Mouse (Mus musculus) lung, postnatal 0 days (tissue): Measurements from ENCODE around the gene Klc2. TPM values are rescaled to one million over a fixed set of nuclear protein-coding genes. Genes with fewer than 3 reads are reported as not detected.
"Not testable (repeated sequence)": the region's sequence is repeated elsewhere in the genome, so short reads cannot be mapped to it uniquely, and the experiment has no call there.

ENCODE experiments used
- ATAC-seq: fragments of 200-750 bp; cut with Nextera tagmentation; 2 replicates; pipeline ENCODE4 v1.8.0; 2017; ENCODE audit warnings: moderate library complexity
- DNase-seq: peaks from one replicate; pipeline ENCODE4 v3.0.0-alpha.2; 2016; ENCODE audit warnings: low spot score
- H3K27ac ChIP-seq: fragments of 300-500 bp; sonication (generic); 2 replicates; pipeline ENCODE4 v1.5.1; 2014; ENCODE audit warnings: antibody characterized with exemption, mild to moderate bottlenecking, low read length, mixed read lengths
- H3K27me3 ChIP-seq: fragments of 300-500 bp; sonication (generic); replicated peaks from 2 replicates; pipeline ENCODE4 v1.6.1; 2014; ENCODE audit warnings: low read length, mixed read lengths; ENCODE audit not compliant: insufficient read depth
- H3K36me3 ChIP-seq: fragments of 300-500 bp; sonication (generic); 2 replicates; pipeline ENCODE4 v1.6.1; 2014; ENCODE audit warnings: low read length, mixed read lengths; ENCODE audit not compliant: insufficient read depth
- H3K4me1 ChIP-seq: fragments of 300-500 bp; sonication (generic); 2 replicates; pipeline ENCODE4 v1.6.1; 2014; ENCODE audit warnings: antibody characterized with exemption, low read depth, low read length, mixed read lengths; ENCODE audit not compliant: insufficient read depth
- H3K4me2 ChIP-seq: fragments of 300-500 bp; sonication (generic); replicated peaks from 2 replicates; pipeline ENCODE4 v1.6.1; 2014; ENCODE audit warnings: low read depth, mild to moderate bottlenecking, low read length, moderate library complexity, mixed read lengths
- H3K4me3 ChIP-seq: fragments of 300-500 bp; sonication (generic); 2 replicates; pipeline ENCODE4 v1.5.1; 2014; ENCODE audit warnings: low read depth, low read length
- H3K9ac ChIP-seq: fragments of 300-500 bp; sonication (generic); replicated peaks from 2 replicates; pipeline ENCODE4 v1.6.1; 2014; ENCODE audit warnings: low read depth, mild to moderate bottlenecking
- H3K9me3 ChIP-seq: fragments of 300-500 bp; sonication (generic); 2 replicates; pipeline ENCODE4 v1.6.1; 2016; ENCODE audit warnings: low read length, mixed read lengths
- CTCF ChIP-seq: IDR thresholded peaks from 2 replicates; pipeline ENCODE4 v1.5.1; 2016; ENCODE audit warnings: antibody characterized with exemption, mild to moderate bottlenecking
- EP300 ChIP-seq: IDR thresholded peaks from 2 replicates; pipeline ENCODE4 v1.6.1; 2016; ENCODE audit warnings: antibody characterized with exemption, mild to moderate bottlenecking, control low read depth
- WGBS: fragments of 180-500 bp; shearing (Covaris S2); extraction: QIAGEN DNeasy Blood & Tissue Kit; methylation state at CpG from one replicate; pipeline ENCODE4 v1.1.7; 2014; 5-methylcytosine and 5-hydroxymethylcytosine counted together
- polyA plus RNA-seq: library from polyadenylated mRNA; unstranded; fragments of >200 nt; fragmentation: Nextera tagmentation; extraction: Ambion mirVana; gene quantifications from 2 replicates; pipeline ENCODE4 v1.2.1, GENCODE M21; 2015

Klc2 gene
- polyA plus RNA-seq, 1 experiment from 2014 or later: 10.8 TPM

DNA sequence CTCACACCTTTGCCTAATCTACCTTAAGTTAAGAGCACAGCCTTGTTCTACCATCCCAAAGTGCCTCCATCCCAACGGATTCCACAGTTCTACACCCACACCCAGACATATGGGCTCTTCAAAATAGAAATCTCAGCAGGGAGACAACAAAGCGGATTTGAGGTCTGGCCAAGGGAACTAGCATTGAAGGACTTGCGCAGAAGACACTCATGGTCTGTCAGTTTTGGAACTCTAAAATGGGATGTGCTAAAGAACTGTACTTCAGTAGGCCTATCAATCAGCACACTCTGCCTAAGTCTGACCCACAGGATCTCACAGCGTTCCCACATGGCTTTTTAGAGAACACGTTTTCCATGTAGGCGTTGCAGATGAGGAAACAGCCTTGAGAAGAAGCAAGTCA is 32.0 kb upstream of the Klc2 start:
- Histone ChIP-seq H3K27me3 (no peaks in the 10 kb centered on the region), H3K9me3 (no peaks in the 10 kb centered on the region), H3K36me3 (peaks cover 13% of the 10 kb centered on the region), H3K9ac (no peak overlapping the region), H3K4me1 (no peaks in the 10 kb centered on the region), H3K27ac (no peak overlapping the region), H3K4me2 (no peak overlapping the region), H3K4me3 (no peak overlapping the region)
- TF ChIP-seq CTCF: no peak
- no peak for TF ChIP-seq EP300
- ATAC-seq (no peak), DNase-seq (no peak)
- WGBS: 90% methylated on average over 6 of the region's 6 CpGs

DNA sequence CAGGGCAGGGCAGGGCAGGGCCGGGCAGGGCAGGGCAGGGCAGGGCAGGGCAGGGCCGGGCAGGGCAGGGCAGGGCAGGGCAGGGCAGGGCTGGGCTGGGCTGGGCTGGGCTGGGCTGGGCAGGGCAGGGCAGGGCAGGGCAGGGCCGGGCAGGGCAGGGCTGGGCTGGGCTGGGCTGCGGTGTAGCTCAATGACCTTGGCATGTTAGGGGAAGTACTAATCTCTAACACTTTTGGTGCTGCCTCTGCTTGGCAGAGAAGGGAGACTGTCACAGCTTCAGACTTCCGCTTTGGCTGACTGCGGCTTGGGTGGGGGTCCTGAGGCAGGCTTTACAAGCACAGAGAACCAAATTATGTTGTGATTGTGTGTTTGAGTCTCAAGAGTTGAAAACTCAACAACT is 30.7 kb upstream of the Klc2 start:
- H3K4me3 ChIP-seq, H3K27ac ChIP-seq, H3K4me1 ChIP-seq, H3K9ac ChIP-seq, ATAC-seq, DNase-seq, H3K4me2 ChIP-seq, H3K9me3 ChIP-seq, H3K27me3 ChIP-seq: not testable (repeated sequence)
- 76% methylated on average over 6 of the region's 6 CpGs for WGBS
- peaks cover 13% of the 10 kb centered on the region for H3K36me3 ChIP-seq

DNA sequence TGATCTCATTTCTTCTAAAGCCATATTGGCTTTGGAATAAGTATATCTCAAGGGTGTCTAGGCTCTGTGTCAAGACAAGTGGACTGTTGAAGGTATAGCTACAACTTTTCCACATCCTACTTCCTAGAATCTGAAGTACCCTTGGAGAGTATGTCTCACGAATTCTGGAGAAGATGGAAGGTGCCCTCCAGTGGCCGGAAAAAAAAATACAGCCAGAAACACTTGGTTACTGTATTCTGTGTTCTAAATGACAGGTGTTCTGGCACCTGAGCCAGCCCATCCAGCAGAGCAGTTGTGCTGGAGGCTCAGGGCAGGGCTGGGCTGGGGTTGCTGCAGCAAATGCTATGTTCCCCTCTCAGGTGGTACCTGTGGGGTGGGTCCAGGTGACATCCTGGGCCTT is 21.3 kb upstream of the Klc2 start:
- H3K36me3 ChIP-seq: peaks cover 19% of the 10 kb centered on the region; the same call in 1 of the 2 replicates
- H3K27me3 ChIP-seq: no peaks in the 10 kb centered on the region
- no peak overlapping the region for H3K4me2 ChIP-seq
- H3K9ac ChIP-seq: no peak overlapping the region
- H3K27ac ChIP-seq: no peak overlapping the region
- ATAC-seq (peak; percentile 57), DNase-seq (peak; percentile 87)
- WGBS: 2% methylated on average over 2 of the region's 2 CpGs
- H3K4me3 ChIP-seq: no peak overlapping the region
- peak; percentile 75 for TF ChIP-seq CTCF
- TF ChIP-seq EP300: no peak
- H3K4me1 ChIP-seq: no peaks in the 10 kb centered on the region
- H3K9me3 ChIP-seq: no peaks in the 10 kb centered on the region

DNA sequence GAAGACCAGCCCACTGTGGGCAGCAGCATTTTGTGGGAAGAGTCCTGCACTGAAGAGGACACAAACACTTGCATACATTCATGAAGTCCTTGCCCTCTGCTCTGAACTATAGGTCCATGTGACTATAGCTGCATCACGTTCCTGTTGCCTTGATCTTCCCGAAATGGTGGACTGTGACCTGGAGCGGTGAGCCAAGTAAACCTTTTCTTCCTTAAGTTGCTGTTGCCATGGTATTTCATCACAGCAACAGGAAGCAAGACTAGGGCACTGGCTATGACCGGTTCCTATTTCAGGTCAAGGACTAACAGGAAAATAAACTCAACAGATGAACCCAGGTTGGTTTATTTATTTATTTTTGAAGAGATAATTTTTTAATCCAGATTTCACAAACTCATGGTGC is 12.9 kb upstream of the Klc2 start:
- H3K4me2 ChIP-seq: no peak overlapping the region
- ATAC-seq (no peak), DNase-seq (no peak)
- H3K9me3 ChIP-seq: no peaks in the 10 kb centered on the region
- H3K4me1 ChIP-seq: no peaks in the 10 kb centered on the region
- H3K36me3 ChIP-seq: peaks cover 9% of the 10 kb centered on the region; the same call in 1 of the 2 replicates
- TF ChIP-seq EP300 (no peak), CTCF (no peak)
- H3K9ac ChIP-seq: no peak overlapping the region
- no peaks in the 10 kb centered on the region for H3K27me3 ChIP-seq
- no peak overlapping the region for H3K27ac ChIP-seq
- WGBS: 52% methylated on average over 4 of the region's 4 CpGs
- H3K4me3 ChIP-seq: no peak overlapping the region

- no peak for ATAC-seq
- Histone ChIP-seq H3K4me3 (no peak overlapping the region), H3K27me3 (no peaks in the 10 kb centered on the region), H3K4me2 (no peak overlapping the region), H3K9me3 (no peaks in the 10 kb centered on the region), H3K36me3 (peaks cover 2% of the 10 kb centered on the region; the same call in 1 of the 2 replicates), H3K4me1 (no peaks in the 10 kb centered on the region), H3K27ac (no peak overlapping the region), H3K9ac (no peak overlapping the region)
- no peak for TF ChIP-seq EP300
- TF ChIP-seq CTCF: peak; percentile 62
- DNase-seq: peak; percentile 22
- WGBS: 43% methylated on average over 1 of the region's 1 CpGs
Measured at GRCm38 (mm10) chr19:5129770-5130169, 11.4 kb upstream of the Klc2 start.

- no peak overlapping the region for H3K9ac ChIP-seq
- no peak overlapping the region for H3K4me3 ChIP-seq
- no peak overlapping the region for H3K4me2 ChIP-seq
- DNase-seq (no peak), ATAC-seq (no peak)
- no peaks in the 10 kb centered on the region for H3K36me3 ChIP-seq
- no peaks in the 10 kb centered on the region for H3K4me1 ChIP-seq
- no peaks in the 10 kb centered on the region for H3K9me3 ChIP-seq
- no peak overlapping the region for H3K27ac ChIP-seq
- H3K27me3 ChIP-seq: no peaks in the 10 kb centered on the region
- WGBS: 58% methylated on average over 7 of the region's 7 CpGs
- TF ChIP-seq EP300 (no peak), CTCF (no peak)
Measured at GRCm38 (mm10) chr19:5124055-5124614, 5.8 kb upstream of the Klc2 start.

- Histone ChIP-seq H3K4me2 (no peak overlapping the region), H3K27me3 (no peaks in the 10 kb centered on the region), H3K4me1 (no peaks in the 10 kb centered on the region), H3K36me3 (no peaks in the 10 kb centered on the region), H3K9ac (no peak overlapping the region), H3K4me3 (no peak overlapping the region), H3K27ac (no peak overlapping the region), H3K9me3 (no peaks in the 10 kb centered on the region)
- DNase-seq (no peak), ATAC-seq (no peak)
- TF ChIP-seq CTCF (no peak), EP300 (no peak)
- 72% methylated on average over 3 of the region's 3 CpGs for WGBS
Measured at GRCm38 (mm10) chr19:5123241-5123640, 4.9 kb upstream of the Klc2 start.
